Mouse (Mus musculus) c-Kit-negative CD71-positive TER-119-positive erythroid progenitor cells, embryonic 14.5 days (primary cell): Measurements from ENCODE around the gene Zkscan6.

Experiments used
- DNase-seq: peaks from one replicate; pipeline ENCODE4 v3.0.0-alpha.2; 2013; ENCODE audit warnings: low read depth, low spot score

Gene Zkscan6

GRCm38 (mm10) chr11:65812088-65812487 lies 5.1 kb downstream of the Zkscan6 start:
- no peak for DNase-seq

GRCm38 (mm10) chr11:65814381-65814780 lies 7.4 kb downstream of the Zkscan6 start:
- no peak for DNase-seq

- DNase-seq, result no peak
Observed at GRCm38 (mm10) chr11:65816237-65816636, 9.3 kb downstream of the Zkscan6 start.

- no peak for DNase-seq
Observed at GRCm38 (mm10) chr11:65818193-65818592, 11.2 kb downstream of the Zkscan6 start.

- no peak for DNase-seq
Observed at GRCm38 (mm10) chr11:65820280-65820679, 13.3 kb downstream of the Zkscan6 start.

- DNase-seq, result no peak
Observed at GRCm38 (mm10) chr11:65820877-65821276, 13.9 kb downstream of the Zkscan6 start.

GRCm38 (mm10) chr11:65824556-65824955 lies 17.6 kb downstream of the Zkscan6 start:
- DNase-seq, result no peak

- DNase-seq, result no peak
Observed at GRCm38 (mm10) chr11:65838999-65839398, 32.0 kb downstream of the Zkscan6 start.

- no peak for DNase-seq
Observed at GRCm38 (mm10) chr11:65846446-65846845, 39.5 kb downstream of the Zkscan6 start.

GRCm38 (mm10) chr11:65852066-65852465 lies 45.1 kb downstream of the Zkscan6 start:
- no peak for DNase-seq

GRCm38 (mm10) chr11:65861476-65861875 lies 54.5 kb downstream of the Zkscan6 start:
- no peak for DNase-seq

- no peak for DNase-seq
Observed at GRCm38 (mm10) chr11:65877146-65877775, 70.3 kb downstream of the Zkscan6 start.
